Mouse (Mus musculus) midbrain, postnatal 0 days (tissue): ENCODE data around the gene Bphl. TPM values are rescaled to one million over a fixed set of nuclear protein-coding genes. Genes with fewer than 3 reads are reported as not detected.
A peak's percentile ranks its signal among the peaks of the same experiment; 100 is the strongest.
"Not testable (repeated sequence)": the region's sequence is repeated elsewhere in the genome, so short reads cannot be mapped to it uniquely, and the experiment has no call there.

Source experiments
- ATAC-seq: fragments of 200-750 bp; cut with Nextera tagmentation; 2 replicates; pipeline ENCODE4 v1.8.0; 2017; ENCODE audit warnings: moderate number of reproducible peaks, mild to moderate bottlenecking, moderate TSS enrichment, moderate library complexity; ENCODE audit not compliant: low FRiP score
- DNase-seq: peaks from one replicate; pipeline ENCODE4 v3.0.0-alpha.2; 2015; ENCODE audit warnings: low spot score
- H3K27ac ChIP-seq: fragments of 300-500 bp; sonication (generic); 2 replicates; pipeline ENCODE4 v1.5.1; 2014; ENCODE audit warnings: low read depth, mild to moderate bottlenecking, low read length, mixed read lengths
- H3K27me3 ChIP-seq: fragments of 300-500 bp; sonication (generic); 2 replicates; pipeline ENCODE4 v1.6.1; 2014; ENCODE audit warnings: low read length, control low read depth, mixed read lengths; ENCODE audit not compliant: insufficient read depth
- H3K36me3 ChIP-seq: fragments of 300-500 bp; sonication (generic); 2 replicates; pipeline ENCODE4 v1.6.1; 2014; ENCODE audit warnings: low read length, control low read depth, mixed read lengths; ENCODE audit not compliant: insufficient read depth
- H3K4me1 ChIP-seq: fragments of 300-500 bp; sonication (generic); 2 replicates; pipeline ENCODE4 v1.6.1; 2014; ENCODE audit warnings: mild to moderate bottlenecking, control low read depth, antibody characterized with exemption, low read length, mixed read lengths; ENCODE audit not compliant: insufficient read depth
- H3K4me2 ChIP-seq: fragments of 300-500 bp; sonication (generic); 2 replicates; pipeline ENCODE4 v1.6.1; 2014; ENCODE audit warnings: low read depth, mild to moderate bottlenecking, low read length, mixed read lengths; ENCODE audit not compliant: poor library complexity, severe bottlenecking
- H3K4me3 ChIP-seq: fragments of 300-500 bp; sonication (generic); 2 replicates; pipeline ENCODE4 v1.5.1; 2014; ENCODE audit warnings: low read depth, mild to moderate bottlenecking, low read length, moderate library complexity
- H3K9ac ChIP-seq: fragments of 300-500 bp; sonication (generic); replicated peaks from 2 replicates; pipeline ENCODE4 v1.6.1; 2014; ENCODE audit warnings: mild to moderate bottlenecking, low read length, moderate library complexity, mixed read lengths; ENCODE audit not compliant: poor library complexity, severe bottlenecking
- H3K9me3 ChIP-seq: fragments of 300-500 bp; sonication (generic); 2 replicates; pipeline ENCODE4 v1.6.1; 2016; ENCODE audit warnings: low read length, control low read depth
- CTCF ChIP-seq: IDR thresholded peaks from 2 replicates; pipeline ENCODE4 v1.5.1; 2016; ENCODE audit warnings: antibody characterized with exemption, mild to moderate bottlenecking
- WGBS: fragments of 180-500 bp; shearing (Covaris S2); extraction: QIAGEN DNeasy Blood & Tissue Kit; methylation state at CpG from one replicate; pipeline ENCODE4 v1.1.7; 2014; 5-methylcytosine and 5-hydroxymethylcytosine counted together
- polyA plus RNA-seq: library from polyadenylated mRNA; unstranded; fragments of >200 nt; fragmentation: Nextera tagmentation; extraction: Ambion mirVana; gene quantifications from 2 replicates; pipeline ENCODE4 v1.2.1, GENCODE M21; 2015
- total RNA-seq: library from RNA; depleted of rRNA; stranded (reverse); fragments of >200 nt; gene quantifications from 2 replicates; pipeline ENCODE4 v1.2.3, GENCODE M21; 2014

The Bphl gene
- total and polyA plus RNA-seq, 2 experiments from 2014 or later: 42.7 to 47.7 TPM

- DNase-seq (no peak), ATAC-seq (no peak)
- Histone ChIP-seq H3K27me3 (no peaks in the 10 kb centered on the region), H3K4me2 (no peak overlapping the region), H3K27ac (no peak overlapping the region), H3K9me3 (no peaks in the 10 kb centered on the region), H3K4me3 (no peak overlapping the region), H3K36me3 (peaks cover 17% of the 10 kb centered on the region), H3K4me1 (0 out of 2 replicates have a peak, but pooled peaks cover 5% of the 10 kb centered on the region), H3K9ac (no peak overlapping the region)
- WGBS: 85% methylated on average over 6 of the region's 6 CpGs
- no peak for TF ChIP-seq CTCF
These were observed 34.4 kb downstream of the Bphl start for GRCm38 (mm10) chr13:34071836-34072235.

GRCm38 (mm10) chr13:34072847-34073246, 35.5 kb downstream of the Bphl start:
- Histone ChIP-seq H3K4me1 (0 out of 2 replicates have a peak, but pooled peaks cover 5% of the 10 kb centered on the region), H3K4me2 (no peak overlapping the region), H3K4me3 (no peak overlapping the region), H3K27ac (no peak overlapping the region), H3K36me3 (peaks cover 17% of the 10 kb centered on the region), H3K9ac (no peak overlapping the region), H3K9me3 (no peaks in the 10 kb centered on the region), H3K27me3 (no peaks in the 10 kb centered on the region)
- TF ChIP-seq CTCF: no peak
- no peak for ATAC-seq
- DNase-seq: no peak
- WGBS: 25% methylated on average over 3 of the region's 3 CpGs

- H3K27ac ChIP-seq, H3K4me3 ChIP-seq, ATAC-seq, H3K9me3 ChIP-seq, H3K9ac ChIP-seq, DNase-seq, H3K27me3 ChIP-seq, H3K4me2 ChIP-seq, H3K4me1 ChIP-seq: not testable (repeated sequence)
- 93% methylated on average over 10 of the region's 17 CpGs for WGBS
- peaks cover 17% of the 10 kb centered on the region for H3K36me3 ChIP-seq
These were observed 37.0 kb downstream of the Bphl start for GRCm38 (mm10) chr13:34074441-34074840.

GRCm38 (mm10) chr13:34075893-34076292, 38.5 kb downstream of the Bphl start:
- Histone ChIP-seq H3K4me3 (peak overlapping the region; percentile 83), H3K27ac (peak overlapping the region; percentile 97), H3K9ac (peak overlapping the region; percentile 44; the same call in 1 of the 2 replicates), H3K36me3 (peaks cover 17% of the 10 kb centered on the region), H3K4me2 (peak overlapping the region; percentile 90)
- WGBS: 45% methylated on average over 6 of the region's 6 CpGs
- H3K4me1 ChIP-seq, H3K27me3 ChIP-seq, ATAC-seq, DNase-seq, H3K9me3 ChIP-seq: not testable (repeated sequence)

- H3K36me3 ChIP-seq: peaks cover 17% of the 10 kb centered on the region
- H3K9ac ChIP-seq: peak overlapping the region; percentile 98
- no peaks in the 10 kb centered on the region for H3K27me3 ChIP-seq
- peak; percentile 57 for ATAC-seq
- 0 out of 2 replicates have a peak, but pooled peaks cover 5% of the 10 kb centered on the region for H3K4me1 ChIP-seq
- peak overlapping the region; percentile 90 for H3K4me2 ChIP-seq
- peak overlapping the region; percentile 97 for H3K27ac ChIP-seq
- H3K9me3 ChIP-seq: no peaks in the 10 kb centered on the region
- DNase-seq: peak; percentile 82
- WGBS: 10% methylated on average over 20 of the region's 20 CpGs
- TF ChIP-seq CTCF: no peak
- H3K4me3 ChIP-seq: peak overlapping the region; percentile 83
These were observed 39.4 kb downstream of the Bphl start for GRCm38 (mm10) chr13:34076561-34077491.
